Mouse (Mus musculus): ENCODE data around the gene Gm20422. TPM values are rescaled to one million over a fixed set of nuclear protein-coding genes. Genes with fewer than 3 reads are reported as not detected.

Gene Gm20422
- total RNA-seq (2023): 4.0 TPM

DNA sequence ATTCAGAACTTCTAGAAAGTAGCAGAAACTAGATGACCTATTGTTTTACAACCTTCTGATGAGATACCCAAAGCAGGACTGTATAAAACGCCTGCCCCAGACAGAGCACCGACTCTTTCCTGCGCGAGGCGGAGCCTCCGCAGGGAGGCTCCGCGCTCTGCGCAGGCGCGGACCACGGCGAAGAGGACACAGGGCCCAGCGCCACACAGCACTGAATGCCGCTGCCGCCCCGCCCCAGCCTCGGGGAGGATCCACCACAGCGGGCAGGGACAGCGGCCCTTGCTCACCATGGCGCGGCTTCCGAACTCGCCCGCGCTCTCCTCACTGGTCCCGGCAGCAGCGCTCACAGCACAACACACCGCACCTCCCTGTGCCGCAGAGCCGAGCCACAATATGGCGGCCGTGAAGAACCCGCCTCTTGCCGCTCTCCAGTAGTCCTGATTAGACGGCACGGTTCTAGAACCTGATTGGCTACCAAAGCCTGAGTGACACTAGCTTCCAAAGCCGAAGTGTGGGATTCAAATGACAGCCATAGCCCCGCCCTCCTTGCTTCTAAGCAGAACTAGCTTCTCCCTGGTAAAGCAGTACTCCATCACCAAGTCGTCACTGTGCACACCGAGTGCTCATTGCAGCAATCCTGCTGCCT lies at the start of gene Gm20422:
Gene Gm20422 (minus strand): TSS at position 384 of the 646 bp plus-strand sequence.

DNA sequence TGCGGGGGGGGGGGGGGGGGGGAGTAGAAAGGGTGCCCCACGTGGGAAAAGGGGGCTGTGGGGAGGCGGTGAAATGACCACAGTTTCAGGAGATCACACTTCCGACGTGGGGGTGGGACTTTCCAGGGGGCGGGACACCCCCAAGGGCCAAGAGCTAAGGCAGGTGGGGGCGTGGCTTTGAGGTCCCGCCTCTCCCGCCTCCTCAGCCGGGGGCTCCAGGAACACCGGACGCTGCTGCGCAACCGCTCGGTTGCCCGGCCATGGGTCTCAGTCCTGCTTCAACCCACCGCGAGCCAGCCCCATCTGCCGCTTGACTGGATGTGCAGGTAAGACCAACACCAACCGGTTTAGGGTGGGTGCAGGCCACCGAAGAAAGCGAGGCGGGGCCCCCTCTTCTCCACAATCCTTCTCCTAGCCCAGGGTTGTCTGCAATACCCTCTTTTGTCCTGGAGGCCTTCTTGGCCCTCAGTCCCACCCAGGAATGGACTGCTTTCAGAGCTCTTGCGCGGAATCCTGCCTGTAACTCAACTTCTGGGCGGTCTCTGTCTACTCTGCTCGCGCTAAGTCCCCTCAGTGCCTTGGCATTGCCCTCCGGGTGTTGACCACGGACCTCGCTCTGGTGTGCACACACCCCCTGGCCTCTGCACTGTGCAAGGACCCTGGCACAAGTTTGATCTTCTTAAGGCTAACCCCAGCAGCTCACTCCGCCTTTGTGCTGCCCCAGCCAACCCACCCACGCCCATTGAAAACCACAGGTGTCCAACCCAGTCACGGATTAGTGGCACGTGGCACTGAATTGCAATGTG lies 47.9 kb upstream of the Gm20422 start, which contains the start of gene Lpar2:
Gene Lpar2 (plus strand): TSS at position 44 of the 806 bp plus-strand sequence.

DNA sequence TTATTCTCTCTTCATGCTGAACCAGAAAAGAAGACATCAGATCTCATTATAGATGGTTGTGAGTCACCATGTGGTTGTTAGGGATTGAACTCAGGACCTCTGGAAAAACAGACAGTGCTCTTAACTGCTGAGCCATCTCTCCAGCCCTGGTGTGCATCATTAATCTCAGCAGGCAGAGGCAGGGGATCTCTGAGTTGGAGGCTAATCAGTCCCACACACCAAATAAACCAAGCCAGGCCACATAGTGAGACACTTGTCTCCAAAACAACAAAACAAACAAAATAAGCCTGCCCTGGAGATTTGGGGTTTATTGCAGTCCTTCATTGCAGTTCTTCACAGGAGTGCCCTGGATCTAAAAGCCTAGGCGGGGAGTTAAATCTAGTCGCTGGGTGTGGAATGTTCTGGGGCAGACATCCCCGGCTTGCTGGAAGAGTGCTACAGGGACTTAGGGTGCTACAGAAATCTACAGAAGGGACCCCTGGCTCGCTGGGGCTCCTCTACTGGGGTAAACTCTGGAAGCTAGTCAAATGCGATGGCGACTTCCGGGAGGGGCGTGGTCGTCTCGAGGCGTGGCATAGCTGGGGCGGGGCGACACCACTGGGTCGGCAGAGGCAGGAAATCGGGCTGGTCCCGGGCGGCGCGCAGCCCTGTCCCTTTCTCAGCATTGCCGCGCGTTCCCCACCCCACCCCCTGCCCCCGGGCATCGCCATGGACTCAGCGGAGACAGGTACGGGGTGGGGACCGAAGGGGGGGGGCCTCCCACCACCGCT lies 33.6 kb upstream of the Gm20422 start, which contains the start of gene Gmip:
Gene Gmip (plus strand): TSS at position 586 of the 770 bp plus-strand sequence.

DNA sequence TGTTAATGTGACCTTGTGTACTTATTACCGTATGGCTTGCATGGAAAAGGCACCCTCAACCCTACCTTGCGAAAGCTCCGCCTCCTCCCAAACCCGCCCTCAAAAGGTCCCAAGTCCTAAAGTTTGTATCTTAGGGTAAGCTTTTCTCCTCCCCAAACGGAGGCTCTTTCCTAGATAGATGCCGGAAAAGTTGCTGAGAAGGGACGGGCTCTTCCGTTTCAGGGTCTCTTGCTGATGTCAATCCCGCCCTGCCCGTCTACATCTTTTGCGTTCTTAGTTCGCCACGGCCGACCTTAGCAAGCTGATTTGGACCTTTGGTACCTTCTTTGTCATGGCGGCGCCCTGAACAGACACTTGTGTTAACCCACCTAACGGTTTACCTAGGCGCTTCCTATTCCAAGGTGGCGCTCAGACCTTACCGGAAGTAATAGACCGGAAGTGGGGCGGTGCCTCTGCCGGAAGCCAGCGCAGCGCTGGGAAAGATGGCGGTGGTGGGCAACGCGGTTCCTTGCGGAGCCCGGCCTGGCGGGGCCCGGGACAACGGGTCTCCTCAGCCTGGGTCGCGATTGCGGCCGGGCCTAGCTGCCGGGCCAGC lies 16.2 kb upstream of the Gm20422 start, which contains the start of the genes Atp13a1 and Zfp866:
Gene Atp13a1 (plus strand): TSS at position 391 of the 595 bp plus-strand sequence.
Gene Zfp866 (minus strand): TSS at position 406 of the 595 bp plus-strand sequence.

DNA sequence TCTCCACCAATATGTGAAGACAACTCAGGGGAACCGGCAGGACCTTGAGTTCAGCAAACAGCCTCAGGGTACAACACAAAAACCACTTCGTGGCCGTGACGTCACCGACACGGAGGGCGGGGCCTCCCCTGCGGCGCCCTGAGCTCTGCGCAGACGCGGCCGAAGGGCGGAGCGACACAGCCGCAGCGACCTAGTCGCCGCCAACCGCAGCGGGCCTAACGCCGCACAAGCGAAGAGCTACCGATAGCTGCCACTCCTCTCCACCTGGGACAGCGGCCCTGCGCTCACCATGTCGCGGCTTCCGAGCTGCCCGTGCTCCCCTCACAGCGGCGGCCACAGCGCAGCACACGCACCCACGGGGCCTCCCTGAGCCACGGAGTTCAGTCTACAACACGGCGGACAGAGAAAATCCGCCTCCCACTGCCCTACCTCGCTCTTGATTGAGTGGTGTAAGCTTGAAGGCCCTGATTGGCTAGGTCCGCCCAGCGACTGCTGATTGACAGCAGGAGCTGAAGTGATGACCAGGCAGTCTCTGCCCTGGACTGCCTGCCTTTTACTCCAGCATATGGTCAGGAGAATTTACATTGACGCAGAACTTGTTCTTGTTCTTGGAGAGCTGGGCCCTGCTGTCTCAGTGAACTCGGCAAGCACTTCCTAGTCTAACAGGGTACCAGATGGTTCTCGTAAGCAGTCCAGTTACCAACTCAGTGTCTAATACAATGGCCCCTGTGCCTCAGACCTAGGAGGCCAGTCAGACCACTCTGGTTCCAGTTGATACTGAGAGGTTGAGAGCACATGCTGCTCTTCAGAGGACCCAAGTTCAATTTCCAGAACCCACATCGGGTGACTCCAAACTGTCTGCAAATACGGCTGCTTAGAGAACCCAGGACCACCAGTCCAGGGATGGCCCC lies 24.9 kb downstream of the Gm20422 start, which contains the start of gene Zfp963:
Gene Zfp963 (minus strand): TSS at position 427 of the 911 bp plus-strand sequence.

DNA sequence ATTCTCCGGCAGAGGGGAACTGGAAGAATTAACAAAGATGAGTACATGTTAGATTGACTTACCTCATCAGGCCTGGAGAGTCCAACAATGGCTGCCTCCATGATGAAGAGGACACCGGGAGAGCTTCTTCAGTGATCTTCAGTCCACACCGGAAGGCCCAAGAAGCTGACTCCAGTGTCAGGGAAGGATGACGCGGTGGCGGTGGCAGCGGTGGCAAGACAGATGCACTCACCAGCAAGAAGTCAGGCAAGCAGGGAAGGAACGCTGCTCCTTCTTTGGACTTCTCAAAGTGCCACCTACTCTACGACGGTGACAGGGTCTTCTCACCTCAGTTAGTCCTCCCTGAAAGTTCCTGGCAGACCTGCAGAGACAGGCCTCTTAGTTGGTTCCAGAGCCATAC lies 64.1 kb downstream of the Gm20422 start, which contains the start of gene Zfp869:
Gene Zfp869 (minus strand): TSS at position 101 of the 400 bp plus-strand sequence.

Other genes starting within 250 kb of the Gm20422 start
- 89.2 TPM for gene Zfp868, start 149.3 kb downstream of the Gm20422 start, total RNA-seq (2023)
- gene Zfp964, start 120.4 kb downstream of the Gm20422 start, total RNA-seq (2023): 0.32 TPM
- gene Zfp869, start 64.2 kb downstream of the Gm20422 start, total RNA-seq (2023): 89.3 TPM
- 5.0 TPM for gene Zfp963, start 24.9 kb downstream of the Gm20422 start, total RNA-seq (2023)
- gene Atp13a1, start 16.3 kb upstream of the Gm20422 start, total RNA-seq (2023): 60.4 TPM
- gene Zfp866, start 16.3 kb upstream of the Gm20422 start, total RNA-seq (2023): 43.1 TPM
- gene Gmip, start 33.8 kb upstream of the Gm20422 start, total RNA-seq (2023): 236 TPM
- gene Lpar2, start 47.5 kb upstream of the Gm20422 start, total RNA-seq (2023): 3.3 TPM
- 3.8 TPM for gene Pbx4, start 57.6 kb upstream of the Gm20422 start, total RNA-seq (2023)
- gene Cilp2, start 112.8 kb upstream of the Gm20422 start, total RNA-seq (2023): not detected
- 0.44 TPM for gene Tssk6, start 127.3 kb upstream of the Gm20422 start, total RNA-seq (2023)
- 46.0 TPM for gene Ndufa13, start 127.7 kb upstream of the Gm20422 start, total RNA-seq (2023)
- gene Yjefn3, start 127.8 kb upstream of the Gm20422 start, total RNA-seq (2023): 1.1 TPM
- gene Gatad2a, start 221.5 kb upstream of the Gm20422 start, total RNA-seq (2023): 75.0 TPM

Data from CD4-positive naive resting alpha-beta T cell, adult 76 days (primary cell).